Mouse (Mus musculus): ENCODE measurements around the gene Gnat2. TPM values are rescaled to one million over a fixed set of nuclear protein-coding genes. Genes with fewer than 3 reads are reported as not detected.

Gnat2 gene
- not detected for total RNA-seq (2023)

DNA sequence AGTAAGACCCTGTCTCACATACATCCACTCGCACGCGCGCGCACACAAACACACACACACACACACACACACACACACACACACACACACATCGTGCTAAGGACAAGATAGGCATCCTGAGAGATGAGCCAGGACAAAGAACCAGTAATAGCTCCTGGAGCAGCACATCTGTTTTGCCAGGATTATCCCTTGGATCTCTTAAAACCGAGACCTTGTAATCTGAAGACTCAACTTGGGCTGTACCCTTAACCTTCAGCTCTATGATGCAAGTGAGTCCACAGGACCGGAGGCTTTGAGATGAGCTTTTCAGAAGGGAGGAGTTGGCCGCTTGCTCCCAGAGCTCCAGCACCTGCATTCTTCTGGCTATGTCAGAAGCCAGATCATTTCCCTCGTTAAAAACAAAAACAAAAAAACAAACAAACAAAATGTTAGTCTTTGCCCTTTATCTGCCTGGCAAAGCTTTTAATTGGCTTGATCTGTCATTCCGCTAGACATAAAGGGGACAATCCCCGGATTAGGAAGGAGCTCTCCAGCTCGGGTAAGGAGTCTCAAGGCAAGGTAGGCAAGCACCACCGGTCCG is at the start of gene Gnat2:
Gnat2 (plus strand) TSS at position 254 of the 580 bp plus-strand sequence.

DNA sequence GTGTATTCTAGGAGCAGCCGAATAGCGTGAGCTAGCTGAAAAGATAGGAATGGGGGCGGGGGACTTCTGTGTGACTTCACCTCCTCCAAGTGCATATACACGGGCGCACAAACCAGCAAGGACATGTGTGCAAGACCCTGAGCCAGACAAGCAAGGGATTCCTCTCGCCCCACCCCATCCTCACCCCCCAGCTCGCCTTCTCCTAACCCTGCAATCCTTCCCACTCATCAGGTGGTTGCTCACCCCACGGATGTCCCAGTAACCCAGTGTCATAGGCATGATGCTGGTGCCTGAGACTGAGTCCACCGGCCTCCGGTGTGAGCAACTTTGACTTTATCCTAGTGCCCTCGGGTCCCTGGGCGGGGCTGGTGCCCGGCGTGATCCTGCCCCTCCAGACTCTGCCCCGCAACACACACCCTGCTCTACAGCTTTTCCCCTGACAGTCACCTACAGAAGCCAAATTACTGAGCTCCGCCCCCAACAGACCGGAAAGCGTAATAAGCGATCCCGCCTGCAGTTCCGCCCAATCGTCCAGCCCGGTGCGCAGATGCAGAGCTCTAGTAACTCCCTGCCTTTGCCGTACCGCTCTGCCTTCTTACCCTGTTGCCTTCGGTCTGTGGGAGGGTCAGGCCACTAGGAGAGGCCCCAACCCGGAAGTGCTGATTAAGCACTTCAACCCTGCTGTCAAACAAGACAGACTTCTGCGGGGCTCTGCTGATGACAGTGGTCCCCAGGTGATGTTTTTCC is 48.0 kb upstream of the Gnat2 start, which contains the start of gene Gstm4:
Gstm4 (minus strand) TSS at position 501 of the 747 bp plus-strand sequence.

DNA sequence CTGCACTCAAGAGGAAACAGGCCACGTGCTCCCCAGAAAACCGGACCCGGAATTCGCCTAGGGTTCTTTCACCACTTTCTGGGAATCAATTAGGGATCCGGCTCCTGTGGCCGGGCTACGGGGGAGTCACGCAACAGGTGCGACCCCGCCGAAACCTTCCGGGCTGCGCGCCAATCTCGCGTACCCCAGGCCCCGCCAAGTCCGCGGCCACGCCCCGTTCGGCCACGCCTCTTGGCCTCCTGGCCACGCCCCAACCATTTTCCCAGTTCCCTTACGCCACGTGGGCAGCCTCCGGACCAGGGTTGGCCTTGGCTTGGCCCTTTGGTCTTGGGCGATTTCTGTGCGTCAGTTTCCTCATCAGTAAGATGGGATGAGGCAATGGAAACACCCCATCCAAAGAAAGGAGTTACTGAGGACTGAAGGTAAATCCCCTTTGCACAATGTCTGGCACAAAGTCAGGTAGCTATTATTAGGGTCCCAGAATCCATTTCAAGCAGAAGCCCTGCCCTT is 6.1 kb upstream of the Gnat2 start, which contains the start of gene Ampd2:
Ampd2 (minus strand) TSS at position 182 of the 510 bp plus-strand sequence.

DNA sequence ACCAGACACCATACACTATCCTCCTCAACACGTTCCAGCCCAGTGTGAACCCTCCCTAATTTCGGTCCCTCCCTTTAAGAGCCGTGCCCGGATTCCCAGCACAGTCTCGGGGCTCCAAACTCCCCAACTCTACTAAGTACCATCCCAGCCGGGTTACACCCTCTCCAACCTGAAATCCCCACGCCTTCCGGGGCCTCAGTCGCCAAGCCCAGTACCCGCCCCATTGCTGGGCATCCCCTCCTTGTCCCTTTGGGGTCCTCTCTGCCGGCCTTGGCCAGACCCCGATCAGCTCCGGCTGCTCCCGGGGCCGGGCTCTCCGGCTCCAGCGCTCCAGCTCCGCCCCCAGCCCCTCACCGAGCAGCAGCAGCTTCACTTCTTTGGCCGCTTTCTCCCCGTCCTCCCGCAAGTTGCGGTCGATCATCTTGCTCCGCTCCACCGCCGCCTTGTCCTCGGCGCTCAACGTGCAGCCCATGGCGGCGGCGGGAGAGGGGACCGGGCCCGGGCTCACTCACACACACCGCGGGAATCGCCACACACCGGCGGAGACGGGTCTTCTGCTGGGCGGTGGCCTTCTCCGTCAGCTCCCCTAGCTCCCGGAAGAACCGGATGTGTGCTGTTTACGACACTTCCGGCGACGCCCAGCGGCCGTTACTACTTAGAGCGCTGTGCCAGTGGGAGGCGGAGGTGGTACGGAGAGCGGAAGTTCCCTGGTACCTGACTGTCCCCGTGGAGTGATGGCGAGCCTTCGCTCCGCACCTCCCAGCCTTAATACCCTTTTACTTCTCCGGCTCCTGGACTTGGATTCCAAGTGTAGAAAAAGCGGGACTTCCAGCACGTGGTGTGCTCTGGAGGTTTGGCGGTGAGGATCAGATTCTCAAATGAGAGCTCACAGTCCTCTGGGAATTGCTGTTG is 53.2 kb downstream of the Gnat2 start, which contains the start of gene Gnai3:
Gnai3 (minus strand) TSS at position 613 of the 912 bp plus-strand sequence.

Other genes starting within 250 kb of the Gnat2 start
- gene Eps8l3, start 215.6 kb upstream of the Gnat2 start, total RNA-seq (2023), result not detected
- not detected for gene Gstm5, start 197.0 kb upstream of the Gnat2 start, total RNA-seq (2023)
- 2.4 TPM for gene Gstm7, start 161.0 kb upstream of the Gnat2 start, total RNA-seq (2023)
- not detected for gene Gstm6, start 149.0 kb upstream of the Gnat2 start, total RNA-seq (2023)
- not detected for gene Gstm3, start 123.5 kb upstream of the Gnat2 start, total RNA-seq (2023)
- gene Gstm2, start 106.3 kb upstream of the Gnat2 start, total RNA-seq (2023), result not detected
- gene Gstm1, start 74.8 kb upstream of the Gnat2 start, total RNA-seq (2023), result 10.5 TPM
- 2.9 TPM for gene Gstm4, start 47.9 kb upstream of the Gnat2 start, total RNA-seq (2023)
- 32.4 TPM for gene Ampd2, start 6.1 kb upstream of the Gnat2 start, total RNA-seq (2023)
- gene Gnai3, start 53.4 kb downstream of the Gnat2 start, total RNA-seq (2023), result 77.8 TPM
- gene Gpr61, start 62.1 kb downstream of the Gnat2 start, total RNA-seq (2023), result not detected
- gene Amigo1, start 93.5 kb downstream of the Gnat2 start, total RNA-seq (2023), result 3.4 TPM
- 25.2 TPM for gene Cyb561d1, start 108.4 kb downstream of the Gnat2 start, total RNA-seq (2023)
- 38.6 TPM for gene Atxn7l2, start 118.1 kb downstream of the Gnat2 start, total RNA-seq (2023)
- not detected for gene Sypl2, start 133.9 kb downstream of the Gnat2 start, total RNA-seq (2023)
- 36.6 TPM for gene Psma5, start 164.1 kb downstream of the Gnat2 start, total RNA-seq (2023)
- 0.95 TPM for gene Sort1, start 191.3 kb downstream of the Gnat2 start, total RNA-seq (2023)